Mouse (Mus musculus) heart, postnatal 0 days (tissue): ENCODE results near the gene Usp36.

Experiments
- CTCF ChIP-seq: IDR thresholded peaks from 2 replicates; pipeline ENCODE4 v1.5.1; 2016; ENCODE audit warnings: antibody characterized with exemption, control low read depth, low read depth
- EP300 ChIP-seq: IDR thresholded peaks from 2 replicates; pipeline ENCODE4 v1.6.1; 2016; ENCODE audit warnings: antibody characterized with exemption, low read depth

DNA sequence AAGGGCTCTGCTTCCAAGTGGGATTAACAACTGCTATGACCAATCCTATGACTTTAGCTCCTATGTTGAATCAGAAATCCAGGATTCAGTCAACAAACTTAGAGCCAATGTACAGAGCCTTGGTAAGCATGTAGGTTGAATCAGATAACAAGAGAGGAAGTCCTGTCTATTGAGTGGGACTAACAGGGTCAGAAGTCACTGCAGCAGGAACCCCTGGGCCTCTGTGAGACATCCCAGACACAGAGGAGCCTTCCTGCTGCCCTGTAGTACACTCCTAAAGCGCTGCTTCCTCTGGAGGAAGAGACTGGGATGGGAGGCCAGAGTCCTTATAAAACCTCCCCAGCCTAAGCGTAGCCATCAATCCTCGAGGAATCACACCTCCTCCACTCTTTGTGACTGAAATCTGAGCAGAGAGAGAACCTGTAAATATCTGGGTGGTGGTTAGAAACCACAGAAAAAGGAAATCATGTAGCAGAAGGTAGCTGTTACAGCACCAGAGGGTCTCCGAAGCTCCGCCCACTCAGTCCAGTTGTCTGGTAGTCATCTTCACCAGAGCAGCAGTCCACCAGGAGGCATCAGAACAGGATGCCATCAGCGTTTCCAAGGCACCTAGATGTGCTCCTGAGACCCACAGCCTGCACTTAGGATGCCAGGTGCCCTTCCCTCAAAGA is 53.4 kb downstream of the Usp36 start:
- TF ChIP-seq CTCF = no peak
- peak; percentile 92 for TF ChIP-seq EP300
